Mouse (Mus musculus) stomach, postnatal 0 days (tissue): ENCODE data around the gene Nfkb1. TPM values are rescaled to one million over a fixed set of nuclear protein-coding genes. Genes with fewer than 3 reads are reported as not detected.

Source experiments
- ATAC-seq: fragments of 200-750 bp; cut with Nextera tagmentation; 2 replicates; pipeline ENCODE4 v1.8.0; 2017; ENCODE audit not compliant: low FRiP score, low TSS enrichment
- DNase-seq: peaks from one replicate; pipeline ENCODE4 v3.0.0-alpha.2; 2016; ENCODE audit warnings: low spot score
- H3K27ac ChIP-seq: fragments of 300-500 bp; sonication (generic); replicated peaks from 2 replicates; pipeline ENCODE4 v1.5.1; 2014; ENCODE audit warnings: mild to moderate bottlenecking, control low read depth
- H3K27me3 ChIP-seq: fragments of 300-500 bp; sonication (generic); 2 replicates; pipeline ENCODE4 v1.6.1; 2014; ENCODE audit warnings: low read length; ENCODE audit not compliant: control insufficient read depth, insufficient read depth
- H3K36me3 ChIP-seq: fragments of 300-500 bp; sonication (generic); 2 replicates; pipeline ENCODE4 v1.6.1; 2014; ENCODE audit warnings: low read length, mixed read lengths; ENCODE audit not compliant: control insufficient read depth, insufficient read depth
- H3K4me1 ChIP-seq: fragments of 300-500 bp; sonication (generic); replicated peaks from 2 replicates; pipeline ENCODE4 v1.6.1; 2014; ENCODE audit warnings: antibody characterized with exemption; ENCODE audit not compliant: control insufficient read depth, insufficient read depth
- H3K4me2 ChIP-seq: fragments of 300-500 bp; sonication (generic); replicated peaks from 2 replicates; pipeline ENCODE4 v1.6.1; 2014; ENCODE audit warnings: low read depth, mild to moderate bottlenecking, control low read depth, moderate library complexity
- H3K4me3 ChIP-seq: fragments of 300-500 bp; sonication (generic); 2 replicates; pipeline ENCODE4 v1.5.1; 2014; ENCODE audit warnings: low read depth, low read length, control low read depth
- H3K9ac ChIP-seq: fragments of 300-500 bp; sonication (generic); 2 replicates; pipeline ENCODE4 v1.6.1; 2014; ENCODE audit warnings: mild to moderate bottlenecking, low read length, control low read depth, mixed read lengths
- H3K9me3 ChIP-seq: fragments of 300-500 bp; sonication (generic); 2 replicates; pipeline ENCODE4 v1.6.1; 2016; ENCODE audit warnings: low read length; ENCODE audit not compliant: control insufficient read depth
- CTCF ChIP-seq: IDR thresholded peaks from 2 replicates; pipeline ENCODE4 v1.5.1; 2016; ENCODE audit warnings: antibody characterized with exemption, low read depth, mild to moderate bottlenecking, moderate library complexity
- EP300 ChIP-seq: optimal IDR thresholded peaks from 2 replicates; pipeline ENCODE3; 2016; ENCODE audit warnings: antibody characterized with exemption
- WGBS: fragments of 180-500 bp; shearing (Covaris S2); extraction: QIAGEN DNeasy Blood & Tissue Kit; methylation state at CpG from one replicate; pipeline ENCODE4 v1.1.7; 2014; 5-methylcytosine and 5-hydroxymethylcytosine counted together
- polyA plus RNA-seq: library from polyadenylated mRNA; unstranded; fragments of >200 nt; fragmentation: Nextera tagmentation; extraction: Ambion mirVana; gene quantifications from 2 replicates; pipeline ENCODE4 v1.2.1, GENCODE M21; 2015

The Nfkb1 gene
- polyA plus RNA-seq, 1 experiment from 2014 or later: 13.7 TPM

- TF ChIP-seq CTCF (no peak), EP300 (no peak)
- Histone ChIP-seq H3K9ac (no peak overlapping the region), H3K4me1 (0 out of 2 replicates have a peak, but pooled peaks cover 4% of the 10 kb centered on the region), H3K4me2 (no peak overlapping the region), H3K4me3 (no peak overlapping the region), H3K27ac (no peak overlapping the region), H3K36me3 (no peaks in the 10 kb centered on the region), H3K27me3 (no peaks in the 10 kb centered on the region), H3K9me3 (no peaks in the 10 kb centered on the region)
- no peak for ATAC-seq
- DNase-seq: no peak
- 66% methylated on average over 2 of the region's 2 CpGs for WGBS
These were observed 15.0 kb downstream of the Nfkb1 start for GRCm38 (mm10) chr3:135676364-135676763.

- H3K9me3 ChIP-seq: no peaks in the 10 kb centered on the region
- H3K4me1 ChIP-seq: 0 out of 2 replicates have a peak, but pooled peaks cover 4% of the 10 kb centered on the region
- TF ChIP-seq EP300 (no peak), CTCF (no peak)
- H3K27me3 ChIP-seq: no peaks in the 10 kb centered on the region
- H3K9ac ChIP-seq: no peak overlapping the region
- H3K4me3 ChIP-seq: no peak overlapping the region
- ATAC-seq: peak; percentile 85
- peak overlapping the region; percentile 63 for H3K27ac ChIP-seq
- peak; percentile 34 for DNase-seq
- H3K4me2 ChIP-seq: peak overlapping the region; percentile 26; the same call in 1 of the 2 replicates
- H3K36me3 ChIP-seq: no peaks in the 10 kb centered on the region
- WGBS: 62% methylated on average over 5 of the region's 5 CpGs
These were observed 15.9 kb downstream of the Nfkb1 start for GRCm38 (mm10) chr3:135675480-135675879.

- peak; percentile 68 for DNase-seq
- no peak for TF ChIP-seq CTCF
- TF ChIP-seq EP300: no peak
- Histone ChIP-seq H3K27me3 (no peaks in the 10 kb centered on the region), H3K36me3 (no peaks in the 10 kb centered on the region), H3K4me1 (0 out of 2 replicates have a peak, but pooled peaks cover 4% of the 10 kb centered on the region), H3K4me3 (no peak overlapping the region), H3K4me2 (peak overlapping the region; percentile 26; the same call in 1 of the 2 replicates), H3K9ac (no peak overlapping the region), H3K27ac (peak overlapping the region; percentile 63), H3K9me3 (no peaks in the 10 kb centered on the region)
- peak; percentile 93 for ATAC-seq
- 36% methylated on average over 13 of the region's 13 CpGs for WGBS
These were observed 16.5 kb downstream of the Nfkb1 start for GRCm38 (mm10) chr3:135674716-135675392.

- no peak overlapping the region for H3K4me2 ChIP-seq
- 0 out of 2 replicates have a peak, but pooled peaks cover 4% of the 10 kb centered on the region for H3K4me1 ChIP-seq
These were observed 17.7 kb downstream of the Nfkb1 start for GRCm38 (mm10) chr3:135673695-135674094.

DNA sequence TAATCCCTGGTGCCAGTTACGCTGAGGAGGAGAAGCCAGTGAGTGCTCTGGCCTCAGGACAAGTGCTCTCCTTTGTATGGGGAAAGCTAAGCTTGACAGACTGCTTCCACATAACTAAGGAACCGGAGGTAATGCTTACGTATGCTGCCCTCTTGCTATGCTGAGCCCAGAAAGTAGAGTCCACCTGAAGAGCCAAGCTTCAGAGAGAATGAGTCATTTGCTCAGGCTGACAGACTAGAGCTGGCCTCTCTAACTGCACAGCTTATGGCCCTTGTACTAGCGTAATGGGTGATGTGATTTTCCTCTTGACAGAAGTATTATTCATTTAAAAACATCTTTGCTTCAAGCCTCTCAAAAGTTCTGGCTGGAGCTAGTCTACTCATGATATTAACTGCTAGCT is 18.3 kb downstream of the Nfkb1 start:
- ATAC-seq (no peak), DNase-seq (no peak)
- peak overlapping the region; percentile 35 for H3K27ac ChIP-seq
- no peaks in the 10 kb centered on the region for H3K9me3 ChIP-seq
- H3K4me1 ChIP-seq: 0 out of 2 replicates have a peak, but pooled peaks cover 4% of the 10 kb centered on the region
- TF ChIP-seq CTCF: no peak
- TF ChIP-seq EP300: no peak
- no peak overlapping the region for H3K9ac ChIP-seq
- H3K4me3 ChIP-seq: no peak overlapping the region
- WGBS: 44% methylated on average over 4 of the region's 4 CpGs
- H3K36me3 ChIP-seq: no peaks in the 10 kb centered on the region
- no peaks in the 10 kb centered on the region for H3K27me3 ChIP-seq
- H3K4me2 ChIP-seq: no peak overlapping the region

More at GRCm38 (mm10) chr3:135673695-135674094, 17.7 kb downstream of the Nfkb1 start:
- Histone ChIP-seq H3K4me3 (no peak overlapping the region), H3K9me3 (no peaks in the 10 kb centered on the region), H3K36me3 (no peaks in the 10 kb centered on the region), H3K27ac (peak overlapping the region; percentile 35; the same call in 1 of the 2 replicates), H3K27me3 (no peaks in the 10 kb centered on the region), H3K9ac (no peak overlapping the region)
- 27% methylated on average over 7 of the region's 7 CpGs for WGBS
- 0 out of 2 replicates have a peak, but pooled peaks have one; percentile 13 for ATAC-seq
- TF ChIP-seq CTCF (no peak), EP300 (no peak)
- peak; percentile 52 for DNase-seq

GRCm38 (mm10) chr3:135672135-135672534 is 19.2 kb downstream of the Nfkb1 start:
- Histone ChIP-seq H3K4me1 (0 out of 2 replicates have a peak, but pooled peaks cover 4% of the 10 kb centered on the region), H3K9me3 (no peaks in the 10 kb centered on the region), H3K27ac (peak overlapping the region; percentile 35; the same call in 1 of the 2 replicates), H3K36me3 (no peaks in the 10 kb centered on the region), H3K27me3 (no peaks in the 10 kb centered on the region), H3K9ac (no peak overlapping the region), H3K4me3 (no peak overlapping the region), H3K4me2 (no peak overlapping the region)
- ATAC-seq (no peak), DNase-seq (no peak)
- 40% methylated on average over 5 of the region's 5 CpGs for WGBS
- no peak for TF ChIP-seq CTCF
- TF ChIP-seq EP300: no peak
